ENCODE assay signal across 10 mouse cellular contexts in genomic region chr17:45169257-45169994, GRCm38 (mm10).
DNase-seq lines count a peak whose midpoint lies in the region; ATAC-seq and TF ChIP-seq lines count a peak whose summit lies in the region.
"Had no signal": no experiment of that assay in that cellular context is flagged by ENCODE, and none has a peak within 500 bp of the region (broad histone marks: within the 10 kb centered on the region; RNA-seq: fewer than 3 reads in every experiment).

No protein-coding gene starts in this region.

- DNase-seq in frontal cortex, postnatal 10 days (ENCODE audit: low spot score in 2 of 2), result peak; percentile 36 to 50
- DNase-seq in left cerebral cortex, adult 2 months (ENCODE audit: extremely low spot score in 1 of 2, low spot score in 2 of 2), result peak; percentile 28 to 38
- DNase-seq in retina, postnatal 7 days (ENCODE audit: low read depth, low spot score), result peak; percentile 41
- DNase-seq in cerebellum, postnatal 4 days (ENCODE audit: low spot score in 2 of 2), result no peak
- no peak for DNase-seq in adrenal gland, adult 18-20 months (ENCODE audit: low spot score in 2 of 2)

- intact Hi-C loops in left cerebral cortex, adult 2 months (cut with DNase I), result no loop called here

- no peaks in the 10 kb centered on the region for H3K36me3 ChIP-seq in embryonic facial prominence, embryonic 15.5 days
- H3K36me3 ChIP-seq in kidney, embryonic 15.5 days, result no peaks in the 10 kb centered on the region
- H3K36me3 ChIP-seq: limb, embryonic 12.5 days; stomach, embryonic 15.5 days had no signal

- H3K9me3 ChIP-seq in embryonic facial prominence, embryonic 15.5 days (replicated peaks), result no peaks in the 10 kb centered on the region
- no peaks in the 10 kb centered on the region for H3K9me3 ChIP-seq in kidney, embryonic 15.5 days (replicated peaks)
- H3K9me3 ChIP-seq: limb, embryonic 12.5 days; stomach, embryonic 15.5 days had no signal

- H3K4me3 ChIP-seq in embryonic facial prominence, embryonic 15.5 days (replicated peaks), result no peak overlapping the region
- H3K4me3 ChIP-seq in left cerebral cortex, adult 2 months, result no peak overlapping the region
- no peak overlapping the region for H3K4me3 ChIP-seq in kidney, embryonic 15.5 days (replicated peaks)
- H3K4me3 ChIP-seq: limb, embryonic 12.5 days; stomach, embryonic 15.5 days had no signal

- no peak for TF ChIP-seq CTCF in left cerebral cortex, adult 2 months (IDR thresholded peaks at IDR 0.05)

- no peak overlapping the region for H3K4me2 ChIP-seq in embryonic facial prominence, embryonic 15.5 days (replicated peaks)
- no peak overlapping the region for H3K4me2 ChIP-seq in kidney, embryonic 15.5 days
- H3K4me2 ChIP-seq: heart, embryonic 11.5 days; limb, embryonic 12.5 days; stomach, embryonic 15.5 days had no signal

- ATAC-seq in embryonic facial prominence, embryonic 15.5 days (ENCODE audit: insufficient number of reproducible peaks, low FRiP score, low TSS enrichment, low read depth), result 0 out of 2 replicates have a peak, but pooled peaks have one; percentile 57
- ATAC-seq in kidney, embryonic 15.5 days (replicated peaks; ENCODE audit: low FRiP score), result no peak

- no peak overlapping the region for H3K9ac ChIP-seq in embryonic facial prominence, embryonic 15.5 days
- H3K9ac ChIP-seq in kidney, embryonic 15.5 days, result no peak overlapping the region
- H3K9ac ChIP-seq: limb, embryonic 12.5 days; stomach, embryonic 15.5 days had no signal

- peaks cover 9% of the 10 kb centered on the region; the same call in 1 of the 2 replicates for H3K27me3 ChIP-seq in embryonic facial prominence, embryonic 15.5 days
- no peaks in the 10 kb centered on the region for H3K27me3 ChIP-seq in kidney, embryonic 15.5 days
- H3K27me3 ChIP-seq: stomach, embryonic 15.5 days had no signal

- H3K4me1 ChIP-seq in embryonic facial prominence, embryonic 15.5 days, result 0 out of 2 replicates have a peak, but pooled peaks cover 12% of the 10 kb centered on the region
- H3K4me1 ChIP-seq in kidney, embryonic 15.5 days, result 0 out of 2 replicates have a peak, but pooled peaks cover 5% of the 10 kb centered on the region

- WGBS in embryonic facial prominence, embryonic 15.5 days, result 42% methylated on average over 10 of the region's 10 CpGs
- 61% methylated on average over 10 of the region's 10 CpGs for WGBS in kidney, embryonic 15.5 days

- no peak overlapping the region for H3K27ac ChIP-seq in embryonic facial prominence, embryonic 15.5 days (replicated peaks)
- H3K27ac ChIP-seq in left cerebral cortex, adult 2 months, result no peak overlapping the region
- no peak overlapping the region for H3K27ac ChIP-seq in kidney, embryonic 15.5 days
- H3K27ac ChIP-seq: limb, embryonic 12.5 days had no signal

Comparison
In these comparisons a context has a peak if more than half of its experiments do, and no peak if none do; other contexts are left out.
1. DNase-seq: peak in frontal cortex, postnatal 10 days (2 of 2), left cerebral cortex, adult 2 months (2 of 2) and retina, postnatal 7 days (single experiment); none in cerebellum, postnatal 4 days (0 of 2) and adrenal gland, adult 18-20 months (0 of 2).